Mouse (Mus musculus): Measurements from ENCODE around the gene Apod. TPM values are rescaled to one million over a fixed set of nuclear protein-coding genes. Genes with fewer than 3 reads are reported as not detected.

The Apod gene
- 0.12 and 0.63 TPM in 2 replicates for polyA plus RNA-seq (2012; rRNA removed; ENCODE audit: low replicate concordance)

GRCm38 (mm10) chr16:31314497-31315233, at the start of gene Apod:
Gene Apod, minus strand, starts transcription at chr16:31314808.

GRCm38 (mm10) chr16:31274674-31275460, 39.7 kb downstream of the Apod start, which contains the start of gene Ppp1r2:
Gene Ppp1r2, minus strand, starts transcription at chr16:31275277.

Other genes starting within 250 kb of the Apod start
- 8.4 and 10.6 TPM in 2 replicates for gene Xxylt1, start 233.4 kb downstream of the Apod start, polyA plus RNA-seq (2012; rRNA removed; ENCODE audit: low replicate concordance)
- 5.2 and 7.2 TPM in 2 replicates for gene Acap2, start 113.6 kb downstream of the Apod start, polyA plus RNA-seq (2012; rRNA removed; ENCODE audit: low replicate concordance)
- 28.8 and 84.9 TPM in 2 replicates for gene Ppp1r2, start 39.5 kb downstream of the Apod start, polyA plus RNA-seq (2012; rRNA removed; ENCODE audit: low replicate concordance)
- gene Bdh1, start 107.5 kb upstream of the Apod start, polyA plus RNA-seq (2012; rRNA removed; ENCODE audit: low replicate concordance): 102 and 105 TPM in 2 replicates

All from duodenum, adult 2 months (tissue).